Mouse (Mus musculus) brain, adult 2 months (tissue): ENCODE measurements around the gene Ppp1r3e.

ENCODE experiments used
- DNase-seq: peaks from one replicate; pipeline ENCODE4 v3.0.0; 2011; ENCODE audit warnings: low read depth, low spot score

Gene Ppp1r3e

DNA sequence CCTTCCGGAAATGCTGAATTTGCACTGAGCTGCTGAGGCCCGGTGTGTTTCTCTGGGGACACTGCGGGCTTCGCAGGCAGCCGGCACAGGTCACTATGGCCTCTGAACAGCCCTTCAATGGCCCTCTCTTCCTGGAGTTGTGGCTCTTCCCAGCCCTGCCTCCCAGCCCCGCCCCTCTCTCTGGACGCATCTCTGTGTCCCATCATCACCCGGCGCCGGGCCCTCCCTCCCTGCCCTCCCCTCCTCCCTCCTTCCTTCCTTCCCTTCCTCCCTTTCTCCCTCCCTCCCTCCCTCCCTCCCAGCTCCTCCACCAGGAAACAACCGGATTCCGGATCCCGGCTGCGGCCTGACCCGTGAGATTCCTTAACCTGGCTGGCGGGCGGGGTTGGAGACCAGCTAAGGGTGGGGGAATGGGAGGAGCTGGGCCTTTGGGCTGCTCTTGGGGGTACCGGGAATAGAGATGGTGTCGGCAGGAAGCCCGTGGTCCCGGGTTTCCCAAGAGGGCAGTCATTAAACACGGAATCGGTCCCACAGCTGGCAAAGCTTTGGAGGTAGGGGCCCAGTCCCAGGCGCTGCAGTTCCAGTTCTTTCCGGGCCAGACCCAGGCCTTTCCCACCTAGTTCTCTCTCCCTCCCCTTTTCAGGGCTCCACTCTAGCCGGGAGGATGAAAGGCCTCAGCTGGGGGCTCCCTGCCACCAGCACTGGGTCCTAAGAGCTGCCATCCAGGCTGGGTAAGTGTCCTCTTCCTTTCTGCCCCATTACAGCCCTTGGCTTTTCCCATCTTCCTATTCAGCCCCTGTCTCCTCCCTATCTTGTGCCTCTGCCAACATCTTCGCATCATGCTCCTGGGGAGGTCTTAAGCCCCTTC lies 6.0 kb upstream of the Ppp1r3e start, which contains the start of the genes Bcl2l2 and Gm20521:
TSS of gene Bcl2l2 (plus strand) at position 224 of the 868 bp plus-strand sequence.
TSS of gene Gm20521 (plus strand) at position 288 of the 868 bp plus-strand sequence.
- DNase-seq, result peak; percentile 96

GRCm38 (mm10) chr14:54876539-54877047 lies 757 bp downstream of the Ppp1r3e start:
- DNase-seq, result peak; percentile 98

DNA sequence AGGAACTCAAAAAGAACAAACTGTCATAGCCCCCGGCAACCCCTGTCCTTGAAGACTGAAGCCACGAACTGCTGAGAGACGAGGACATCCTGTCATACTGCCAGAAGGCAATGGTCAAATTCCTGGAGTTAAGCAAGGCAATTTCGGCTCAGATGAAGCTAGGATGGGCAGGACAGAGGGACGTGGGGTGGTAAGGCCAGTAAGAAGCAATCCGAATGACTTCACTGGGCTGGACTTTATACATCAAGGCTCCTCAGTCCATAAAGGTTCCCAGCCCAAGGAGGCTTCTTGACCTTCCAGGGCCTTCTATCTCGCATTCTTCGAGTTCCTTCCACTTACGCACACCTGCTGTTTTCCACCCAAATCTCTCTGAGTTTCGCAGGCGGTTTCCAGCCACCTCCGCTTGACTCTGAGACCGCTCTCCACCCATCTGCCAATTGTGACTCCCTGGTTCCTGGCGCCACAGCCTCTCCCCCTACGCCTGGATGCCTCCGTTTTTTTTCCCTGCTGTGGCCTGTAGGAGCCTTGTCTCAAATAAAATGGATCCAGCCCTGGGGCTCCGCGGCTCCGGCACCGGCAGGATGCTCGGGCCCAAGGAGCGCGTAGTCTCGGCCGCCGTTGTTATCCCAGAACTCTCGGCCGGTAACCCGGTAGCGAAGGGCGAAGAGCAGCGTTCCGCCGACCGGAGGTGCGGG lies 1.4 kb downstream of the Ppp1r3e start:
- DNase-seq, result peak; percentile 88

DNA sequence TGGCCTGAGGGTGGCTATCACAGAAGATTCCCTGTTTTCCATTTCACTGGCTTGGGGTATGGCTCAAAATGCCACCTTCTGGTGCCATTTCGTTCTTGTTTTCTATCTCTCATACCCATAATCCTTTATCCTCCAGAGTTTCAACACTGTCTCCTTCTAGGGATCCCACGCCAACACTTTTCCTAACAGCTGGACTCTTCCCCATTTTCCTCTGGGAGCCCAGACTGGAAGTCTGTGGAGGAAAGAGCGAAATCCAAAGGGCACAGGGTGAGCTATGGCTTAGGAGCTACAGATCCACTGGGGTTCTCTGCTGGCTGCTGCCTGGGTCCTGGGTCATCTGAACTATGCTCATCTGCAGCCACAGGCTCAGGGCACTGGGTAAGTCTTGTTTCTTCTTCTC lies 3.2 kb downstream of the Ppp1r3e start:
- DNase-seq, result no peak

DNA sequence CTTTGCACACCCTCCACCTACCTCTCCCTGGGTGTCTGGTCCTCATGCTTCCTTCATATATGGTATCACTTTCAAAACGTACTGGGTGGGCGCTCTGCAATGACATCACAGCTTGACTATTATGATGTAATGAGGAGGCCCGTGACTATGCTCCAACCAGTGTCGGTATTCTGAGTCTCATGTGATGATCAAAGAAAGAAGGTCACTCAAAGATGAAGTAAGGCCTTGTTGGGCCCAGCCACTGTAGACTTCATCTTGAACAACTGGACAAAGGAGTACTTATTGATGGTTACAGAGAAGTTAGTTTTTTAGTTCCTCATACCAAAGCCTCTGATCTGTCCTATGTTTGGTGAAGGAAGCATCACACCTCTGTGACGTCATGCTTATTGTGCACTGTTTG lies 6.5 kb downstream of the Ppp1r3e start, which contains the start of gene Homez:
TSS of gene Homez (minus strand) at position 101 of the 400 bp plus-strand sequence.
- DNase-seq, result no peak

GRCm38 (mm10) chr14:54868026-54868425 lies 9.3 kb downstream of the Ppp1r3e start:
- DNase-seq, result no peak

- no peak for DNase-seq
These were observed 10.4 kb downstream of the Ppp1r3e start for GRCm38 (mm10) chr14:54866936-54867335.

GRCm38 (mm10) chr14:54866268-54866667 lies 11.1 kb downstream of the Ppp1r3e start:
- no peak for DNase-seq

DNA sequence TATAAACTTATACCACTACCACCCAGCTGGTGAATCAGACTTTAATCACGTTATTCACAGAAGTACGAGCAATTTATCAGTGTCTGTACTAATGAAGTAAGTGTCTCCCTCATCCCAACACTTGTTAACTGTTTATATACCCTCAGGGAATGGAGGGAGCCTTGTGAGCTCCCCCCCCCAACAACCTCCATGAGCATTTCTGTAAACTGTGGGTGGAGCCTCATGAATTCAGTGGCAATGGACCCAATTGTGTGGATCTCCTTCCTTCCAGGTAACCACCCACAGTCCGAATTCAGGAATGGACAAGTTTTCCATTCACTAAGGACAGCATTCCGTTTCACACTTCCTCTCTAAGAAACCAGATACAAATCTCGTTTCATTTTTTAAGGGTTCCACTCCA lies 11.7 kb downstream of the Ppp1r3e start:
- DNase-seq, result no peak

- DNase-seq, result no peak
These were observed 12.9 kb downstream of the Ppp1r3e start for GRCm38 (mm10) chr14:54864313-54865036.

DNA sequence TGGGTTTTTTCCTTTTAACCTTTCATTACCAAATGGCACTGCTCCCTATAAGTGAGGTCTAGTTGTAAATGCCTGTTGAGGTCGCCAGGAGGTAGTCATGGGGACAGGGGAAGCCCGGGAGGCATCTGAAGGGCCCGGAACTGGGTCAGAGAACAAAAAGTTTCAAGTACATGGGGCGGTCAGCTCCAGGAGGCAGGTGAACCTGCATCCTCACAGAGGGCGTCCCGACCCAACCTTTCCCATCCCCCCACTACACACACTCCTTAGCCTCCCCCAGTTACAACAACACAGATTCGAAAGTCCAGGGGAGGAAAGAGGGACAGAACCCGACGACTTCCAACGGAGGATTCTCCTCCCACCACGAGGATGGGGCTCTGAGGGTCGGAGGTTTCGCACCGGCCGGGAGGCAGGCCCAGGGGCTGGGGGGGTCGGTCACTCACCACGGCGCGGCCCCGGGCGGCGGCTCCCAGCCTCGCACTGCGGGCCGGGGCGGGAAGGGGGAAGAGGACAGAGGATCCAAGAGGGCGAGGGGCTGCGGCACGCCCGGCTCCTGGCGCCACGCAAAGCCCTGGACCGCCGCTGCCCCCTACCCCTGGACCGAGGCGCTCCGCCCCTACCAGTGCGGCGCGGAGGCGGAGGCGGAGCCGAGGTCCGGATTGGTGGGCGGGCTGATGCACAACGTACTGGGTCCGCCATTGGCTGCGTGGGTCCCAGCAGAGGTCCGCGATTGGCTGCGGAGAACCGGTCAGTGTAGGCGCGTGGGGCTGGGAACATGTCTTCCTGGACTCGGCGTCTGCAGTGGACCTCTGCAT lies 13.6 kb downstream of the Ppp1r3e start:
- DNase-seq, result peak; percentile 97

DNA sequence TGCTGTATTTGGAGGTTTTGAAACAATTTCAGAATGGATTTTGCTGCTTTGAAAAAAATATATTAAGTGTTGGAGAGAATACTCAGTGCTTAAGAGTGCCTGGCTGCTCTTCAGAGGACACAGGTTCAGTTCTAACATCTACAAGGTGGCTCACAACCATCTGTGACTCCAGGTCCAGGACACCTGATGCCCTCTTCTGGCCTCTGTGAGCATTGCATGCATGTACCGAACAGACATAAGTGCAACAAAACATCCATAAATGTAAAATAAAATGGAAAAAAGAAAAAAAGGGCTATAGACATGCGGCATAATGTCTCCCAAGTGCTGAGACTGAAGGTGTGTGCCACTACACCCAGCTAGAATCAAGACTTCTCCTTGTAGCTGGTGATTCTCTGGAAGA lies 16.8 kb downstream of the Ppp1r3e start:
- DNase-seq, result peak; percentile 87

DNA sequence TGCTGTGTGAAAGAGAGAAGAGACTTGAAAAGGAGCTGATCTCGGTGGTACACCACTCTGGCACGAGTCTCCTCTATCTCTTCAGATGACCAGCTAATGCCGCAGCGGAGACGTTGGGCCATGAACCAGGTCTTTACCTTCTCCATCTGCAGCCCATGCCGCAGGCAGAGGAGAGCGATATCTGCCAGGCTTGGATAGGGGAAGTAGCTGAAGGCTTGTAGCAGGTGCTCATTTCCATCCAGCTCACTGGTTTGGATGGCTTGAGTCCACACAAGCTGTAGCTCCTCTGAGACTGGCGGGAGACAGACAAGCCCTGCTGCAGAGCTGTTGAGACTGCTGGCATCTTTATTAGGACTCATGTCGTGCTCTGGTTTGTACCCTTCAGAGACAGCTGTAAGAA lies 19.5 kb downstream of the Ppp1r3e start:
- peak; percentile 92 for DNase-seq

DNA sequence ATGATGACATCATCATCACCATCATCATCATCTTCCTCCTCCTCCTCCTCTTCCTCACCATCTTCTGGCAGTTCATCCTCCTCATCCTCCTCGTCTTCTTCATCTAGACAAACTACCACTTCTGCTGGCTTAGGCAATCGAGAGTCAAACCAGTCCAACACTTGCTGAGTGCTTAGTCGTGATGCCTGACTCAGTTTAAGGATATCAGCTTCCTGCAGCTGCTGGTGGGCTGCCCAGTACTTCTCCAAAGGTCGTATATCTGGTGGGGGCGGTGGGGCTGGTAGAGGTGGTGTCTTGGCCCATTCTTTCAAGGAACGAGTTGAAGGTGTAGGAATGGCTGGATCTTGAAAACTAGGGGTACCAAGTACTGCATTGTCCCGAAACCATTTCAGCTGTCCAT lies 20.6 kb downstream of the Ppp1r3e start:
- no peak for DNase-seq

DNA sequence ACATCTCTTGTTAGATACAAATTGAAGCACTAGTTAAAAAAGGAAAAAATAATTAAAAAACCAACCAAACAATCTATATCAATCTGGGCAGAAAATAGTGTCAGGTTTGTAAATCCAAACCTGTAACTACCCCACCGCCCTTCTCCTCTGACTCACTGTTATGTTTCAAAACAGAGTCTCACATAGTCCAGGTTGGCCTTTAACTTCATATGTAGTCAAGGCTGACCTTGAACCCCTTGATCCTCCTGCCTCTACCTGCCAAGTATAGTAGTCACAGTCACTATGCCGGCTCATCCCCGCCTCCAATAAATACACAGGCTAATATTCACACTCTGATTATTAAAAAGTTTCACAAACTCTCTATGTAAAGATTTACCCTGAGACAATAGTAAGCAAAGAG lies 21.6 kb downstream of the Ppp1r3e start:
- DNase-seq, result no peak

DNA sequence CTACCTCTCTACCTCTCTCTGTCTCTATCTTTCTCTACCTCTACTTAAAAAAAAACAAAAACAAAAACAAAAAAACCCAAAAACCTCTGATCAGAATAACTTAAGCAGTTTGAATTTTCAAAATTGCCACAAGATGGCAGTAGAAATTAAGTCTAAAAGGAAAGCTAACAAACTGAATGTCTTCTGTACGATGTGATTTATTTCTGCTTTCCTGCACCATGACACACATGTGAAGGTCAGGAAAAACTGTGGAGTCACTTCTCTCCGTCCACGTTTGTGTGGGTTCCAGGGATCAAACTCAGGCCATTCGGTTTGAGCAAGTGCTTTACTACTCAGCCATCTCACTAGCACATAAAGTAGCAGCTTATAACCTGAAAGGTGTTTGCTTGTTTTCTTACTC lies 33.9 kb downstream of the Ppp1r3e start:
- peak; percentile 83 for DNase-seq

DNA sequence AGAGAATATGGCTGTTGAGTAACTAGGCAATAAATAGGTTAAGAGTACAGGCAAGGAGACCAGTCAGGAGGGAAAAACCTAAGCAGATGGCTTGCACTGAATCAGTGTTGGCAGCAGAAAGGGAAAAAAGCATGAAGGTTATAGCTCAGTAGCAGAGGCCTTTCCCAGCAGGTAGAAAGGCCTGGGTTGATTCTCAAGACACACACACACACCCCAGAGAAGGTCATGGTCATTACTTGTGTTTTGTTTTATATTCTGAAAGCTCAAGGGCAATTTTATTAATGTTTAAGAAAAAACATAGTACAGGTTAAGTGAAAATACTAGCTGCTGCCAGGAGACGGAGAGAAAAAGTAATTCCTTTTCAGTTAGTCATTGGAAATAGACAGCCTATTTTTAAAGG lies 53.6 kb downstream of the Ppp1r3e start:
- DNase-seq, result peak; percentile 74
